Mouse (Mus musculus): Measurements from ENCODE around the gene B430306N03Rik.

- TF ChIP-seq CTCF (IDR thresholded peaks at IDR 0.05; ENCODE audit: extremely low read depth, insufficient read depth, insufficient read length, insufficient replicate concordance) (no peak), POLR2A (IDR thresholded peaks at IDR 0.05; ENCODE audit: low read depth, low read length) (no peak)
Measured at GRCm38 (mm10) chr17:48274098-48274497, 41.8 kb upstream of the B430306N03Rik start.

All from spleen, adult 2 months (tissue).